Mouse (Mus musculus): ENCODE data around the gene Jade2.

DNA sequence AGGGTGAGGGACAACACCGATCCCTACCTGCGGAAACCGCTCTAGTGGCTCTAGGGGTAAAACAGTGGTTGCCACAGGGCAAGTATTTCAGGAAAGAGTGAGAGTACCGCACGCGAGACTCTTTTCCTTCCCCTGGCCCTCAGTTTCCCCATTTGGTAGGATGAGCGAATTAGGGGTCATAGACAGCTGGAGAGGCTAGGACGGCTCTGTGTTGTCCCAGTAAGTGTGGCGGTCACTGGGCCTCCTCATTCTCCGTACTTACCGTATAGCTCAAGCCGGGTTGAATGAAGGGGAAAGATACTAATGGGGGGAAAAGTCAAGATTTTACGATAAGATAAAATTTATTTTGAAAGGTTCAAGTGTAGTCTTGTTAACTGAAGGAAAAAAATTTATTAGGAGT is 93.5 kb downstream of the Jade2 start:
- TF ChIP-seq CTCF (conservative IDR thresholded peaks at IDR 0.05 in 1 of 2, IDR thresholded peaks at IDR 0.05 in 1 of 2; ENCODE audit: low read depth in 2 of 2, low read length in 2 of 2) (no peak), ZC3H11A (IDR thresholded peaks at IDR 0.05; ENCODE audit: low read depth, low read length) (no peak), TCF12 (IDR thresholded peaks at IDR 0.05; ENCODE audit: low read depth, low read length) (no peak), POLR2A (IDR thresholded peaks at IDR 0.05; ENCODE audit: low read depth, low read length) (no peak), NELFE (IDR thresholded peaks at IDR 0.05; ENCODE audit: low read depth, low read length) (no peak), POLR2AphosphoS2 (IDR thresholded peaks at IDR 0.05; ENCODE audit: low read depth, low read length) (no peak), CHD1 (IDR thresholded peaks at IDR 0.05; ENCODE audit: low read depth, low read length) (no peak), USF2 (conservative IDR thresholded peaks at IDR 0.05; ENCODE audit: low read depth, low read length) (no peak), SMC3 (IDR thresholded peaks at IDR 0.05; ENCODE audit: low read depth, low read length) (no peak), NRF1 (IDR thresholded peaks at IDR 0.05; ENCODE audit: low read depth, low read length) (no peak), MAX (IDR thresholded peaks at IDR 0.05; ENCODE audit: low read length) (no peak), JUND (conservative IDR thresholded peaks at IDR 0.05; ENCODE audit: low read depth, low read length) (no peak)
